Mouse (Mus musculus) testis, postnatal 10 days (tissue): ENCODE measurements at regions not wholly inside any gene's neighbourhood (a gene's known extent, or its start where the extent isn't known, plus 50 kb on each side); places are given as distances from the start of the nearest gene placed in this dataset.

Source experiments
- DNase-seq: peaks from one replicate; pipeline ENCODE4 v3.0.0; 2021; ENCODE audit warnings: low spot score

DNA sequence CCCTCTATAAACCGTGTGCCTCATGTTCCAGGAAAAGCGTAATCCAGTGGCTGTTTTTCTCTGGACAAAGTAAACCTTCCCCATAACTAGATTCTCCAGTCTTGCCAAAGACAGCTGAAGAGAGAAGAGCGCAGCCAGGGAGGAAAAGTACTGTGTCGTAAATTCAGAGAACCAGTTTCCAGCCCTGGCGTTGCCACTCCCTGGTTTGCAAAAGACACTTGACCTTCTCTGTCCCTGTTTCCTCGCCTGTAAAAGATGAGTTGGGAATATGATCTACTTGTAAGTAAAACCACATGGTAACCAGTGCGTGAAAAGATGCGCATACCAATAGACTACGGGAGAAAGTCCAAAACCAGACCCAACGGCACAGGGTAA, 160.1 kb upstream of the Paip1 start:
- no peak for DNase-seq

DNA sequence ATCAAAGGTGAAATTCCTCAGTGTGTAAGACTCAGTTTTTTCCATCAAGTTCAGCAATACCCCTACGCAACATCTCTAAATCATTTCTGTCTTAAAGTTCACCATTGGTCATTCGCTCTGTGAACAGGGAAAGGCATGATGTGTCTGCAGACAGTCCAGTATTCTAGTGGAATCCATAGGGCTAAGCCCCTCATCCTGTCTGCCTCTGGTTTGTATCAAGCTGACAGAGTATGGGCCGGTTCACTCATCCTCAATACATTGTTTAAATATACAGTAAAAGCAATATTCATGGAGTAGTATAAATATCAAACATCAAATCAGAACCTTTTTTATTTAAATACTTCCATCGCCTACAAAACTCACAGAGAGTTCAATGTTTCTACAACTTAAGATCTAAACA, 152.9 kb upstream of the Paip1 start:
- no peak for DNase-seq

DNA sequence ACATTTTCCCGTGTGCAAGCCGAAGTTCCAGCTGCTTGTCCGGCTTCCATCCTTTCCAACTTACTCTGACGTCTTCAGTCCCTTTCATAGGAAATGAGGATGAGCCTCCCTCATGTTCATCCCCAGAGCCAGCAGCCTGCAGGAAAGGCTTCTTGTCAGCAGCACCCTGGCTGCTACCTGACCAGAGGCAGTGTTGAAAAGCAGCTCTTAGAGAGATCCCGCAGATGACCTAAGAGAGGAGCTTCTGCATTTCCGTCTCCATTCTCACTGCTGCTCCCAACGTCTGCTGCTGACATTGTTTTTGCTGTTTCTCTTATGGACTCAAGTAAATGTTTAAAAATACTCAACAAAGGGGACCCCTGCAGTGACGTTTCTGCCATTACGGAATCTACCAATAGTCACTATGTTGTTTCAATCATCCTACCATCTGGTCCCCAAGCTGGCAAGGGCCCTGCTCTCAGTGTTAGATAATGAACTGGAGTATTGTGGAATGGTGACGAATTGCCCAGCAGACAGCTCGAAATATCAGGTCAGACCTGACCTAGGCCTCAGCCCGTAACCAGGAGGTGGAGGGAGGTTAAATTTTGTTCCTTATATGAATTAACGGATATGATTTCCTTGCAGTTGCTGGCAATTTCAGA, 151.0 kb upstream of the Paip1 start:
- DNase-seq: no peak

DNA sequence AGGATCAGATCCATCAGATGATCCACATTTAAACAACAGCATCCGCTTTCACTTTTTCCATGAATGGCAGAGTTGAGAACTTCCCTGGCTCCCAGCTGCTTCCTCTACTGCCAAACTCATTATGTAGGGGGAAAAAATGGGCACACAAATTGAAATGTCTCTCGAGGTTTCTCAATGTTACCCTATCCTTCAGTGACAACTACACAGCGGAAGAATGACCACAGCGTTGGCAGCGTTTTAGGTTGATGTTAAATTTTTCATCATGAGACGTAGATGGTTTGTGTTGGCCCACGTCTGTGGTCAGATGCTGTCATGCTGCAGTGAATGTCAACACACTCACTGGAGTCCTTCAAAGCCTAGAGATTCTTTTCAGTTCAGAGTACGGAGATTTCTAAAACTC, 149.0 kb upstream of the Paip1 start:
- DNase-seq: no peak

DNA sequence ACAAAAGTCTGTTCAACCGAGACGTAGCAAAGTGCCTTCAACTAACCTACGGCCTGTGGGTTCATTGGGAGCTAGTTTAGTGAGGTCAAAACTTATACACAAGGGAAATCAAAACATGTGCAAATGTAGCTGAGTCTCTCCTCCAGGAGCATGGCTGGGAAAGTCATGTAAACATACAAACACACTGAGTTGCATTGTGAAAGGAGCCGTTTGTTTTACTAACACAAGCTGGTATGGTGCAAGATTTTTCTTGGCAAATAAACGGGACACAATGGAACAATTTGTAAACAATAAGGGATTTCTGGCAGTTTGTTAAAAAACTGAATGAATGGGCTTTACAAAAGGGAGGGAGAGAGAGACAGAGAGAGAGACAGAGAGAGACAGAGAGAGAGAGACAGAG, 147.8 kb upstream of the Paip1 start:
- no peak for DNase-seq

- DNase-seq: peak; percentile 86
Observed at GRCm38 (mm10) chr13:119283448-119283847, 145.0 kb upstream of the Paip1 start.

GRCm38 (mm10) chr13:119309238-119309637, 119.2 kb upstream of the Paip1 start:
- no peak for DNase-seq

- no peak for DNase-seq
Observed at GRCm38 (mm10) chr13:119310013-119310412, 118.4 kb upstream of the Paip1 start.

GRCm38 (mm10) chr13:119314356-119314755, 114.0 kb upstream of the Paip1 start:
- DNase-seq: no peak

- no peak for DNase-seq
Observed at GRCm38 (mm10) chr13:119318358-119318757, 110.0 kb upstream of the Paip1 start.

DNA sequence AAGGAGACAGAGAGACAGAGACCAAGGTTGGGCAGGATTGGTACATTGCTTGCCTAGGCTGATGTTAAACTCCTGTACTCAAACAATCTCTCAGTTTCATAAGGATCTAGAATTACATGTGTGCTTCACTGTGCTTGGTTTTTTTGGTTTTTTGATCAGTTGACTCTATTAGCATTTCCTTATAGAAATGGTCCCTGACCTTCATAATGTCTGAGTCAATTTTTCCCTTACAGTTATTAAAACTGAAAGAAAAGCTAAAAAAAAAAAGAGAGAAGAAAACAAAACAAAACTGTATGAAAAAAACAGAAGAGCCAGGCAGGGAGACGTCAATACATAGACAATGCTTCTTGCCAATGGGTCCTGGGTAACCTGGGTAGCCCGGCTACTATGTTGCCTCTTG, 102.9 kb upstream of the Paip1 start:
- no peak for DNase-seq

GRCm38 (mm10) chr13:119326877-119327625, 101.3 kb upstream of the Paip1 start:
- no peak for DNase-seq

DNA sequence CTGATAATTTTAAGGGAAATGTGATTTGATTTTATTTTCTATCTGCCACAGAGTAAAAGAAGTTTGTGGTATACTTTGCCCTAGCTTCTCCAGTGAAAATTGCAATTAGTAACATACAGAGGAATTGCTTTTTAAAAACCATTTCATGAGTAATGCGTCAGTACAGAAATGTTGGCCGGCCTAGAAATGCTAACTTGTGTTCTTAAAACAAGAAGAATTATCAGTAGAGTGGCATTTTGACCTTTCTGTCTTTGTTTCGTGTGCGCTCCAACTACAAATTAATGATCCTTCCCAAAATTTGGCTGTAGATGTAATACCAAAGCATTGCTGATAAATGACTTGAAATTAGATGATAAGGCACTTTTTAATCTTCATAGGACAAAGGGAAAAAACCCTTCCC, 99.7 kb upstream of the Paip1 start:
- no peak for DNase-seq

DNA sequence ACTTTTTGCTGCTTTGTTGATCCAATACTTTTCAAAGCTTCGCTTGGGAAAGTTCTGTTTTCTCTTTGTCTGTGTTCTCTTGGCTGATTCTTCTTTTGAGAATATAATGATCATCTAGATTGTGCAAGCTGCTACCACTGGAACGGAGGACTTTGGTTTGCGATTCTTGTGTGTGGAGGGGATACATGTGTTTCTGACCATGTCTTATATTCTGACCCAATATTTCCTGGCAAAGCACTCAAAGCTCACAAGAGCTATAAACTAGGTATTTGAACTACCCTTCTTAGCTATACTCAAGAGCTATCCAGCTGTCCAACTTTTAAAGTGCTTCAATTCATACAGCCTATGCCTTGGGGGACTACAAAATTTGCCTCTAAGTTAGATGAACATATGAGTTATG, 96.6 kb upstream of the Paip1 start:
- DNase-seq: no peak

GRCm38 (mm10) chr13:119333915-119334314, 94.5 kb upstream of the Paip1 start:
- DNase-seq: no peak

- no peak for DNase-seq
Observed at GRCm38 (mm10) chr13:119337861-119338260, 90.5 kb upstream of the Paip1 start.

DNA sequence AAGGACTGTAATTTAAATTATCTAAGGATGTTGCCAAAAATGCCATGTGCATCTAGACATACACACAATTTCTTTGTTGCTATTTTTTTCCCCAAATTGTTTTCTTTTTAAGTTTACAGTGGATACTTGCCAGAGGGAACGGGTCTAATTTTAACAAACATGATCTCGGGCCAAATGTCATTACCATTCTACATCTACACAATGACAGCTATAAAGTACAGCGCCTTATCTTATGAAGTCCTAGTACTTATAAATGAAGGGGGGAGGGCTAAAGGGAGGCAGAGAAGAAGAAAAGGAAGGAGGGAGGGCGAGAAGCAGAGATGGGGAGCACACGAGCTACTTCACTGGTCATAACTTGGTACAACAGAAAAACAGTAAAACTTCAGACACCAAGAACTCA, 89.4 kb upstream of the Paip1 start:
- no peak for DNase-seq

- DNase-seq: peak; percentile 75
Observed at GRCm38 (mm10) chr13:119339762-119340161, 88.6 kb upstream of the Paip1 start.

- peak; percentile 66 for DNase-seq
Observed at GRCm38 (mm10) chr13:119341833-119342232, 86.6 kb upstream of the Paip1 start.

DNA sequence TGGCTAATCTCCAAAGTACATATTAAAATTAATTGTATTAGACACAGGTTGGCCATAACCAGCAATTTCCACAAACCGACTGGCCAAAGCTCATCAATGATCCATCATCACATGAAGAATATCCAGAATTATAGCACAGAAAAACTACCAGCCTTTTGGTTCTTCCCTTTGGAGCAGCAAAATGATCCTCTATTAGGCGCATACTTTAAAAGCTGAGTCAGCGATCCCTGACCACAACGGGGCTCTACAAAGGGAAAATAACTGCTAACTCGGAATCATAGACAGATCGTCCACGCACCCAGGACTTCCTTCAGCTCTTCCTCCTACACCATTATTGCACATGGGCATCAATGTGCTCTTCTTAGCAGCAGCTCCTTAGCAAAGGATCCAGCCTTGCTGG, 85.6 kb upstream of the Paip1 start:
- no peak for DNase-seq

GRCm38 (mm10) chr13:119347988-119348387, 80.4 kb upstream of the Paip1 start:
- no peak for DNase-seq

DNA sequence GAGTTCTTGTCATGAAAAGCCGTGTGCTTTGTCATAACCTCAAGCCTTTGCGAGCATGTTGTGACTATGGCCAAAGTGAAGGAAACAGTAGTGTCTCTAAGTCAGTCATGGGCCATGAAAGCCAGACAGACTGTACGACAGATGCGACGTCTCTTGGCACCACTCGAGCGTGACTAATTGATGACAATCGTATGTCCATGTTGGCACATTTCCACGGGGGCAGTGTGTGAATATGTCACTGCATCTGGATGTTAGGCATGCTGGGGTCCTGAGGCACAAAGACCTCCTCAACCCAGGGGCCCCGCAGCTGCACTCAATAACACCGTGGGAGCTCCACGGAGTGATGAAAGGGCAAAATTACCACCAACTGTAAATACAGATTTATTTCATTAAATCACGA, 77.1 kb upstream of the Paip1 start:
- DNase-seq: no peak

DNA sequence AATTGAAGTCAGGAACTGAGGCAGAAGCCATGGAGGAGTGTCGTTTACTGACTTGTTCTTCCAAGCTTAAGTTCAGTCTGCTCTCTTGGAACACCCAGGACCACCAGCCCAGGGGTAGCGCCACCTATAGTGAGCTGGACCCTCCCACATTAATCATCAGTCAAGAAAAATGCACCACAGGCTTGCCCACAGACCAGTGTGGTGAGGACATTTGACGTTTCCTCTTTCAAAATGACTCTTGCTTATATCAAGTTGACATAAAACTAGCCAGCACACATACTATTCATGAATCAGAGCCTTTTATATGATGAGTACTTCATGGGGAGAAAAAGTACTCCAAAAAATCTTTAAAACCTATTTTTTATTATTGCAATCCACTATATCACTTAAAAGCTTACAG, 69.7 kb upstream of the Paip1 start:
- no peak for DNase-seq

GRCm38 (mm10) chr13:119363379-119363778, 65.0 kb upstream of the Paip1 start:
- peak; percentile 81 for DNase-seq
